Mouse (Mus musculus) right cerebral cortex, adult 2 months (tissue): Measurements from ENCODE around the gene Slit1.

Experiments
- DNase-seq, 2 experiments: peaks; one replicate each; pipeline ENCODE4 v3.0.0; 2021 to 2022; ENCODE audit warnings: low spot score in 2 of 2

The Slit1 gene

DNA sequence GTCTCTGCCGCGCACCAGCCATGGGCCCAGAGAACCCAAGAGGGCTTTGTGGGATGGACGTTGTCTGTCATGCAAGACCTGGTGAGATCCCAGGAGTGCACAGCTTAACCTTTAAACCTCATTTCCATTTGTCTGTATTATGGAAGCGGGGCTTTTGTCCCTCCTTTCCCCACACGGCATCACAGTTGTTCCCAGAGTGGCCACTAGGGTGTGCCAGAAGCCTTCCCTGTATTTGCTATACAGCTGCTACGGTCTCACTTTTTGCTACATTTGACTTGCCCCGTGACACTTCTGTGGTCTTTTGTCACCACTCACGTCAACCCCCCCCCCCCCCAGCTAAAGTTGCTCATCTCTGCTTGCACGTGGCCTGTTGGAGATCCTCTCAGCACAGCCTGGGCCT is 87.5 kb downstream of the Slit1 start:
- peak; percentile 80 to 90 for DNase-seq

DNA sequence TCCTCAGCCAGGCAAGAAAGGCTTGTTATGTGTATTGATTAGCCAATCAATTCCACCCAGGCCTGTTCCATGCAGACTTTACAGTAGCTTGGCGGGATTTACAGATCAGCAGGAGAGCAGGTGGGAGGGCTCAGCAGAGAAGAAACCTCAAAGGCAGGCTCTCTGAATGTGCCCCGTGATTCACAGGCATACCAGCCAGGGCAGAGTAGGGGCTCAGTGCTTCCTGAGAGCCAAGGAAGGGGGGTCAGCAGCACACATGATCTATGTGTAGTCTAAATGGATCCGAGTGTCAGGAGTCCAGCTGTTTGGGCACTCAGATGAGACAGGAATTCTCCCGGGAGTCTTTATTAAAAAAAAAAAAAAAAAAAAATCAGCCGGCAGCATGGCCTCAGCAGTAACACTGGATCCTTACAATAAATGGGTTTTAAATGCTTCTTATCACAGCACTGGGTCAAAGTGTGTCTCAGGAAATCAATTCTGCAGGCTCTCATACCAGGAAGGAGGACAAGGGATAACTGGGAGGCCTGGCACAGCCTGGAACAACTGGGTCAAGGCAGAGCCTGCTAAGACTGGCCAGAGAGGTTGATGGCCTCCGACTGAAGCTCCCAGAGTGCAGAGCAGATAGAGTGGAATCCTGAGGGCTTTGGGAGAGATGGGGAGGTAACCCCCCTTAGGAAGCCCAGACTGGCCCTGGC is 88.2 kb downstream of the Slit1 start:
- no peak for DNase-seq

DNA sequence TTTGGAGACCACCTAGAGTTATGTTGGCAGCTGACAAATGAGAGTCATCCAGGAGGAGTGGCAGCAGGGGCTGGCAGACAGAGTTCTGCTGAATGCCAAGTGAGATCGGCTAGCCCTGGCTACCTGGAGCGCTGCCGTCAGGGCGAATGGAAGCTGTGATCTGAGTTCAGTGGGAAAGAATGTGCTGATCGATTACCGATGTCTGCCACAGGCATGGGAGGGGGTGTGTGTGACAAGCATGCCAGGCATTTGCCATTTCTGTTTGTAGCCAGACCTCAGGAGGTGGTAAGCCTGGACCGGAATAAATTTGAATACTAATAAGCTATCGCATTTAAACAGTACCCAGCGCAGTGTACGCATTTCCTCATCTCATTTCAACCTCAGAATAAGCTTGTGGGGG is 91.5 kb downstream of the Slit1 start:
- no peak for DNase-seq

DNA sequence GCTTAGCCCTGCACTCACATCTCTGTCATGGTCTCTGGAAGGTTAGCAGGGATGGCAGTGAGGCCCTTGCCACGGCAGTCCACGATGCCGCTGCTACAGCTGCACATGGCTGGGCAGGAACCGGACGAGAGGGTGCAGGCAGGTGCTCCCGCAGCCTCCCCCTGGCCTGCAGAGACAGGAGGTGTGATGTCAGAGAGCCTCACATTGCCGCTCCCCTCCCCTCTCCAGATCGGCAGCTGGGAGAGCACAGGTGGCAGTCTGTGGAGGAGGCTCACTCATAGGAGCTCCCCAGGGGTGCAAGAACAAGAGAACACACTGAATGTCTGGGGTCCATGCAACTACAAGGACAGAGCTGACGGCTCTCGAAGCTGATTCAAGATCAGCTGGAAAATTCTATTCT is 94.1 kb downstream of the Slit1 start:
- no peak for DNase-seq

DNA sequence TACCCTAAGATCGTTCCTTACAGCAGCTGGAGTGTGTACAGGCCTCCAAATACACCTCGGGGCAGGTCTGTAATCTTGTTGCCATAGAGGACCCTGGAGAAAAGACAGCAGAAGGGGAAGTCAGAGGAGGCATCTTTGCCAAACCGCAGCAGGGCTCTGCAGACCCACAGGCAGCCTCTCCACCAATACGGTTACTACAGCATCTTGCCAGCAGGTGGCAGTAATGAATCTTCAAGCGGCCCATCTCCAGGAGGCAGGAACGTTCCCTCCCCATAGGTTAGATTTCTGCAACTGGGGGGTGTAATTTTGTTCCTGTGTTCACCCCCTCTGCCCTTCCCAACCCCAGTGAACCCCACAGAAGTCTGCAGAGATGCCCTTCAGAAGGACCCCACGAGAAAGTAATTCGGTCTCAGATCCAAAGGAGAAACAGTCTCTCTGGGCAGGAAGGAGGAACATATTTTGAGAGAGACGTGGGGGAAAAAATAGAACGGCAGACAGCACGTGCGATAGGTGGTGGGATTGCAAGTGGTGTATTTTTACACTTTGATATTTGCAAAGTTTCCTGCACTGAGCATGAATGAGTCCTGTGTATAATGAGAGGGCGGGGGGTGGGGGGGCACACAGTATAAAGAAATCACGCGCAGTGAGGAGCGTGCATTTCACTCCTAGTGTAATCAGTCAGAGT is 96.4 kb downstream of the Slit1 start:
- peak; percentile 88 to 90 for DNase-seq

DNA sequence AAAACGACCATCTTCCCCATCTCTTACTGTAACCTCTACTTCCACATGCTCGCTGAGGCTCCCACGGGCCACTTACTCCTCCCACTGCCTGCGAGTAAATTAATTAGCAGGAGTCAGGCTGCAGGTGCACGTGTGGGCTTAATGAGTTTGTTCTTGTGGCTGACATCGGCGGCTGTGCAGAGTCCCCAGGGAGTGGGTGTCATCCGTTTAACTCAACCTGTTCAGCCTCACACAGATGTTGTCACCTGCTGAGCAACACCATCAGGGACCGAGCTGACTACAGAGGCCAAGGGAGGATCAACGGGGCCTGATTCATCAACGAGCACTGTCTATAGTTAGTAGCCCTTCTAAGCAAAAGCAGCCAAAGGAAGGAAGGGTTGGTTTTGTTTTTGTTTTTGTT is 100.5 kb downstream of the Slit1 start:
- DNase-seq, result no peak

DNA sequence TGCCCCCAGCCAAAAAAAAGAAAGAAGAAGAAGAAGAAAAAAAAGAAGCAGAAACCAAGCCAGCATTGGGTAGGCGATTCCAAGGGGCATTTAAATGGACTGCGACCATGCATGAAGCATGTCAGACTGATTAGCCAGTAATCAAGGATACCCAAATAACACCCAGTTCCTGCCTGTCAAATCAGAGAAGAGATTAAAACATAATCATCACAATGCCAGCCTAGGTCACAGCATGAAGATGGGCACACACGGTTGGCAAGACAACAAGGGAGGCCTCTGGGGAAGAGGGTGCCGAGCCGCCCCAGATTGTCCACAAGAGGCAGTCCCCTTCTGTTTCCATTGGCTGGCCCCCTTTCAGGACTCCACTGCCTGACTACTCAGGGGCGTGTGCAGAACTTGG is 108.5 kb downstream of the Slit1 start:
- no peak for DNase-seq

DNA sequence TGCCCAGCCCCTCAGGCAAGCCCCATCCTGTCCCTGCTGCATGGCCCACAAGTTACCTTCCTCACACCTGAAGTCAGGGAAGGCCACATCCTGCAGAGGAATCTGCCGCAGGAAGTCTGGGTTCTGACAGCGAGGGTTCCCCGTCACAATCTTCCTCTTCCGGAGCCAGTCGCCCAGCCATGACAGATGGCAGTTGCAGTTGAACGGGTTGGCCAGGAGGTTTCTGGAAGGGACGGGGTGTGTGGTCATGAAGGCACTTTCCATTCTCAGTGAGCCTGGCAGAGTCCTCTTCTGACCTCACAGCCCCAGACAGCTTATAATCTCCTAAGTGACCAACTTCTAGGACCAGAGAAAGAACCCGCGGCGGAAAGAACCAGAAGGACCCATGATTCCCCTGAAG is 109.4 kb downstream of the Slit1 start:
- no peak for DNase-seq

DNA sequence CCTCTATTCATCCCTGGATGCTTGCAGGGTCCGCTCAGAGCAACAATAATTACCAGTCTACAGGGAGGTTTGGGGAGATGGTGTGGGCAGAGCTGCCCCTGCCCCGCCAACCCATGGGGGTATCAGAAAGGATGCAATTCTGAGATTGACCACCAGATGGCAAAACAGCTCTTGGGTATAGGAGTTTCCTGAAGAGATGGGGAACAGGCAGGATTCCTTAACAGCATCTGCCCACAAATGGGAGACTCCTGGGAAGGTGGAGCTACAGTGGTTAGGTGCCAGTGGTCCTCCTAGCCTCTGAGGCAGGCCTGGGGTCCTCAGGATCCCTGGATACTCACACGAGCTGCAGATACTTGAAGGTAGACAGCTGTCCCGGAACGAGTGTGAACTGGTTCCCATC is 113.9 kb downstream of the Slit1 start:
- peak; percentile 58 to 79 for DNase-seq

DNA sequence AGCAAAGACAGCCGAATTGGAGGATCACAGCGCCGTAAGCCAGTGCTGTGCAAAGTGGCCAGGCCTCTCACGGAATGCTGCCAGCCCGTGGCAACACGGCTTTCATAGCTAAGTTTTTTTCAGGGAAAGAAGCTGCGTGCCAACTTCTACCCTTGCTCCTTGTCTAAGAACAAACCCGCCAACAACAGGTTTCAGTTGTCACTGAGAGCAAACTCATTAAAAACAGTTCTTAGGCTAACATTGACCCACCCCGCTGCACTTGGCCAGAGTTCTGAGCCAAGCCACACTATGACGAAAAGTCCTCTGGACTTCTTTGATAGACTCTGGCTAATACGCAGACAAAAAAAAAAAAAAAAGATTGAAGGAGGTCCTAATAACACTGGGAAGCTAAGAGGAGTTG is 114.5 kb downstream of the Slit1 start:
- DNase-seq, result no peak

DNA sequence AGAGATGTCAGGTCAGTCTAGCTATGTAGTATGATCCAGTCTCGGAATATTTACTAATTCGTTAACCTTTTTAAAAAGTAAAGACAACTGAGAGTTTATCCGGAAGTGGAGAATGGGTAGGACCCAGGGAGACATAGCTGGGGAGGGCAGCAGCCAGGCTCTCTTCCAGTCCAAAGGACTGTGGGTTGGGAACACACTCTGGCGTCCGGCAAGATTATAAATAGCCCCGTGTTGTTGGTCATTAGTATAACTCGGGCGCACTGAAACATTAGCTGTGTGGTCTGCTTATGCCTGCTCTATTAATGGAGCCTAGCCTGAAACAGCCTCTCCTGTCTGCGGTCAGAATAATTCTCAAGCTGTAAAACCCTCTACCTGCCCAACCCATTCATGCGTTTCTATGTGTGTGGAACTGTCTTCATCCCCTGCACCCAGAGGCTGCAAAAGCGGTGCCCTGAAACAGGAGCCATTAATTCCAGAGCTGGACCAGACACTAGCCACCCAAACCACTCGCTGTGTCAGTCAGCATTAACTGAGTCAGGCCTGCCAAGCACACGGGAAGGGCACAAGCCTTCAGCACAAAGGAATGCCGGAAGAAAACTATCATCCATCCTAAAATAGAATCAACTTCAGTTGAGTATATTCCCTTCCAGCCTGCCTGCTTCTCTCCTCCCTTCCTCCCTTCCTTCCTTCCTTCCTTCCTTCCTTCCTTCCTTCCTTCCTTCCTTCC is 122.9 kb downstream of the Slit1 start:
- DNase-seq, result no peak

DNA sequence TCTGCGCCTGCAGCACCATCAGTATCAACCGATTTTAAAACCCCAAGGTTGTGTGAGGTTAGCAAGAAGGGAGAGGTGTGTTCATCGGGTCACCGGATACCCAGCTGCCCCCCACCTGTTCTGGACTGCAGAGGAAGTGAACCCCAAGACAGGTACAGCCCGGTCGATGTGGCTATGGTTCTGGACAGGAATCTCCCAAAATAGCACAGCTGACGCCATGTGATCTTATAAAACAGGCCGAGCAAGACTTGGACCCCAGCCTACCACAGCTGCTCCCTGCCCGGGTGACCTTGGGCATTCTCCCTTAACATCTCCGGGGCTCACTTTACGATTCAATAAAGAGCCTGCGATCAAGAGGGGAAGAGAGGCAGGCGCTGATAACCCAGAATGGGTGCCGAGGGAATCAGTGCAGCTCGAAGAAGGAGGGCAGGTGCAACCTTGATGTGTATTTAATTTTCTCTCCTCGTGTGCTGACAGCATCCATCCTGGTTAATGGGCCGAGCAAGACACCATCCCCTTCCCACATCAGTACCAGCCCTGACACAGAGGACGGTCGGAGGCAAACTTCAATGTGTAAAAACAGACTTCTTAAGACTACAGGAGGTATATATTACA is 124.6 kb downstream of the Slit1 start:
- DNase-seq, result no peak

DNA sequence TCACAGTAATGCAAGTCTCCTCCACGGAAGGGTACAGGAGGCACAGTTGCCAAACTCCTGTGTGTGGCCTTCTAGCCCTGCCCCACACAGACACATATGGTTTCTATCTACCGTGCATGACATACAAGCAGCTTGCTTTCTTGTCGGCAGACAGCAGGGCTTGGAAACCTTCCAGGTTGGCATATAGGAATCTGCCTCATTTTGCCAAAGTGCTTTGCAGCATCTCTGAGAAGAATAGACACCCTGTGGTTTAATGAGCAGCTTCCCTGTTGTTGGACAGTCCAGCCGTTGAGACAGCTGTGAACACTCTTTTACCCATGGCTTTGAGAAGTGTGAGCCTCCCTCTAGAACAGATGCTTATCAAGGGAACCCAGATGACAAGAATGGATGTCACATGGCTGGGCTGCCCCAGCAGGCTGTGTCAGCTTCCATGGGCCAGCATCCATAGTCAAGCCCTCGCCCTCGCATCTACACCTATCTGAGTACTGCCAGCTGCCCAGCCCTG is 125.3 kb downstream of the Slit1 start:
- DNase-seq, result peak in 1 of 2 experiments; percentile 20

DNA sequence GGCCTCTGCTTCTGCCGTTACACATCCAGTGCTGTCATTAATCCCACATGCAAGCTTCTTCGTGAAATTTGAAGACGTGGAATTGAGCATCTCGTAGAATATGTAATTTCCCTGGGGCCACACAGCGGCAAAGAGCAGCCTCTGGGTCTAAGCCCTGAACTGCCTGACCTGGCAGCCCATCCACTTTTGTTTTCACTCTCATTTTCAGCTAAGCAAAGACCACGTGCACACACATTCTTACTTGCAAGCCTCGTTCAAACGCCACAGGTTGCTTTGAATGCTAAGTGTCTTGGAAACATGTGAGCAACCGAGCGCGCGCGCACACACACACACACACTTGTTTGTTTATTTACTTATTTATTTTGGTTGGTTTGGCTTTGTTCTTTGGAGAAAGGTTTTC is 126.4 kb downstream of the Slit1 start:
- no peak for DNase-seq

DNA sequence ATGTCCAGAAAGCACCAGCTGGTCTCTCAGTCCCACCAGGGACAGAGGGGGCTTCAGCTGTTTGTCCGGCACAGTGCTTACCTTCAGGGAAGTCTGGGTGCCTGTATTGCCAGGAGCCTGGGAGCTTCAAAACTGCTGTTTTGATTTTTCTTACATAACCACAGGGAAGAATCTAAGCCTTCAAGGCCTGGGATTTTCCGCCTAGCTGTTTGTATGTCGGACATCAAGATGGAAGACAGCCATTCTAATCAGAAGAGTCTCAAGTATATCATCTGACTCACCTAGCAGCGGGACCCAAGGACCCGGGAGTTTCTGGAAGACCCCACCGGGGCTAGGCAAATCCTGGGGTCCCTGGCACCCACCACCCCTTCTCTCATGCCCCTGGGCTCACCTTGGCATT is 127.2 kb downstream of the Slit1 start:
- no peak for DNase-seq

DNA sequence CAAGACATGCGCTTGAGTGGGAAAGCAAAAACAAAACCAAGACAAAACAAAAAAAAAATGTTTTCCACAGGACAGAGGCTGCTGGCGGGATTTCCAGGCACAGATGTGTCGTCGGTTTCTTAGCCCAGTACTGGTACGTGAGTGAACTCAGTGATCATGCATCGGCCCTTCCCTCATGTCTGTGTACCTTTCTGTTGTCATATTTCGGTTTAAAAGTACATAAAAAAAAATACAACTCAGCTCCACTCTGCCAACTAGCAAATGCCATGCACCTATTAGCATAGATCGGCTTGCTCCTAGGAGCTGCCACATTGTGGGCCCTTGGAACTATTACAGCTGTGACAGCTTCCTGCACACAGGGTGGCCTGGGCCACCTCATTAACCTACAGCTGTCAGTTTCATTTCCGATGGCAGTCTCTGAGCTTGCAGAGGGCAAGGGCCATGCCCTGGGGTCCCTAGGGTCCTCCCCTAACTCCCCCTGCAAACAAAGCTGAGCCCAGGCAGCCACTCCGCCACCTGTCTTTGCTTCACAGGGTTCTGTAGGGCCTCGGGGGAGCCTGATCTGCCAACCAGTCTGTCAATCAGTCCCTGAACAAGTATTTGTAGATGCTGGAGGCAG is 127.8 kb downstream of the Slit1 start:
- DNase-seq, result no peak

DNA sequence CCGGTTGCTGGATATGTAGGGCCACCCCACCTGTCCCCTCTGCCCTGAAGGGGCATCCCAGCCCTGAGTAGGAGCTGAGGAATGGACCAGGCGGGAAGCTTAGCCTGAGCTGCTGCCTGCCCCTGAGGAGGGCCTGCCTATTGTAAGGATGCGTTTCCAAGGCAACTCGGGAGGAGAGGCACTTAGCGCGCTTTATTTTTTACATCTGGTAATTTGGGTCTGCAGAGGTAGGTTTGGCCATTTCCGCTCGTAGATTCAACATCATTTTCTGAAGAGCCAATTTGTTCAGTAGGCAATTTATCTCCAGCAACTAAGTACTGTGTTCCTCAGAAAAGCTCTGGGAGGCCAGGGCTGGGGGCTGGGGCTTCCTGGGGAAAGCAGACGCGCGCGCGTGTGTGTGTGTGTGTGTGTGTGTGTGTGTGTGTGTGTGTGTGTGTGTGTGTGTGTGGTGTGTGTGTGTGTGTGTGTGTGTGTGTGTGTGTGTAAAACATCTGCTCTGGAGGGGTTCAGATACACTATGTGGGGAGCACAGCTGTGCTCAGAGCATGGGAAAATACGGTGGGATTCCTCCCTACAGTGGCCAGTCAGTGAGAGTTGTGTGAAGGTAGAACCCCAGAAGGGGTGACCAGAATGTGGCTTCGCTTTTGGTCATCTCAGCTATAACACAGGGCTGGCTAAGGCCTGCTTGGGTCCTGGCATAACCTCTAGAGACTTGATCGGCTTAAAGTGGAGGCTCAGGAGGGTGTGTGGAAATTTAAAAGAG is 130.0 kb downstream of the Slit1 start:
- DNase-seq, result peak; percentile 22 to 25

DNA sequence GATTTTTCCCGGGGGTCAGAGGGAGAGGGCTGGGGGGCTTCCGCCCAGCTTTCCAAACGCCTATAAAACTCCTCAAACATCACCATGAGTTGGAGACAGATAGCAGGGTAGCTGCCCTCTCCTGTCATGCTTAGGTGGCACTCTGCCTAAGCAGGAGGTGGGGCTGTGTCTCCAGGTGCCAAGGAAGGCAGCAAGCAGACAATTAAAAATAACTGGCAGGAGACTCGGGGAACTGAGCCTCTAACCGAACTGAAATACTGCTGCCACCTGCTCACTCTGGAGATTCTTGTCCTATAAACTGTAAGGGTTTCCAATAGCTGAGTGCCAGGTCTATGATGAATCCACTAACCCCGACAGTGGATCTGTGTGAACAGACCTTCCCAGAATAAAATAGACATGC is 131.8 kb downstream of the Slit1 start:
- DNase-seq, result no peak

DNA sequence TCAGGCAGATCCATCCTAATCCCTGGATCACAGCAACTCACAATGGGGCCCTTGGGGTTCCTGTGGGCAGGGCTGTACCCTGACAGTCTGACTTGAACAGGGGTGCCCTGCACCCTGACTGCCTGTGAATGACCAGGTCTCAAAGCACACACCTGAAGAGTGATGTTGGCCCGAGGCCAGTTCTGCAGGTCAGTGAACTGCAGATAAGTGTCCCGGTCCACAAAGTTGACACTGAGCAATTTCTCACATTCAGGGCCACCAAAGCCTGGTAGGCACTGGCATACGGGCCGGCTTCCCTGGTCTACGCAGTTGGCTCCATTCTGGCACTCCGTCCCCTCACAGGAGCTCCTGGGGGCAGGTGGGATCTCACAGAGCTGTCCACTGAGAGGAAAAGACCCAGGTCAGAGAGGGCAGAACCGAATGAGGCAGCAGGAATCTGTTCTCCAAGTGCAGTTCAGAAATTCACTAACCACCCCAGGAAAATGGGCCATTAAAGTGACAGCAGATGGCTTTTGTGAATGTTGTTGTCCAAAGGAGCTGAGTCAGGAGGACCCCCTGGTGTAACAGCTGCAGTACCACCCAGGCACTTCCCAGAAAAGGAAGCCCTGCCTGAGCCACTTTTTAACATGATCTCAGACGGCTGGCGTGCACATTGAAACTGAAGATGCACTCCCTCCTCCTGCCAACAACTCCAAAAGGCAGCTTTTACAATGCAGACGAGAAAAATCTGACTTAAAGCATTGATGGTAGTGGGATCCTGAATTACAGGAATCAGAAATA is 137.1 kb downstream of the Slit1 start:
- peak in 1 of 2 experiments; percentile 22 for DNase-seq

DNA sequence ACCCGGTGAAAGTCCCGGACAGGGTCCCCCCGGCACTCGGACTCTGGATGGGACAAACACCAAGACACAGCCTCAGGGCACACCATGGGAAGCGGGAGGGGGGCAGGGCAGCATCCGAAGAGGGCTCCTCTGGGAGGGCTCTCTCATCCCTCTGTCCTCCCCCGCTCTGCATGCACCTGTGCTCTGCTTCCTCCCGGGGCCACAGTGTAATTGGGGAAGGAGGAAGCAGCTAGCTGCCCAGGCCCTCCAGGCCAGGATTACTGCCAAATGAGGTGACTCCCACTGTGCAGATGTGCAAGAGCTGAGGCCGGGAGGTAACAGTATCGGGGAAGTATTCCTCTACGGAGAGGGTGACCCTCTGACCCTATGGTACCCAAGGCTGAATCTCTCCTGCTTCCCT is 142.8 kb downstream of the Slit1 start:
- no peak for DNase-seq
